Mouse (Mus musculus) myocyte (in vitro differentiated cells): Measurements from ENCODE around the gene Hoxd9. TPM values are rescaled to one million over a fixed set of nuclear protein-coding genes. Genes with fewer than 3 reads are reported as not detected.

Source experiments
- H3K27me3 ChIP-seq: one replicate; pipeline ENCODE4 v1.6.1; 2011; ENCODE audit not compliant: control insufficient read depth, insufficient read depth, insufficient read length
- H3K36me3 ChIP-seq: one replicate; pipeline ENCODE4 v1.6.1; 2011; ENCODE audit not compliant: control insufficient read depth, insufficient read depth
- H3K4me2 ChIP-seq: one replicate; pipeline ENCODE4 v1.6.1; 2011; ENCODE audit warnings: low read depth, control low read depth
- H3K4me3 ChIP-seq: one replicate; pipeline ENCODE4 v1.5.1; 2011; ENCODE audit warnings: mild to moderate bottlenecking, control low read depth, moderate library complexity
- H3K79me2 ChIP-seq: one replicate; pipeline ENCODE4 v1.6.1; 2011; ENCODE audit not compliant: control insufficient read depth, insufficient read depth
- H3ac ChIP-seq: one replicate; pipeline ENCODE4 v1.6.1; 2011; ENCODE audit not compliant: control insufficient read depth, insufficient read length
- CEBPB ChIP-seq: IDR thresholded peaks from 2 replicates; pipeline ENCODE4 v1.6.1; 2011; ENCODE audit warnings: mild to moderate bottlenecking, moderate library complexity; ENCODE audit not compliant: poor library complexity, insufficient read depth, severe bottlenecking
- E2F4 ChIP-seq: IDR thresholded peaks from one replicate; pipeline ENCODE4 v1.6.1; 2011; ENCODE audit warnings: mild to moderate bottlenecking, control low read depth, moderate library complexity; ENCODE audit not compliant: insufficient read depth
- MAX ChIP-seq: IDR thresholded peaks from one replicate; pipeline ENCODE4 v1.6.1; 2011; ENCODE audit warnings: low read depth, mild to moderate bottlenecking, control low read depth
- MYOD1 ChIP-seq, 3 experiments: IDR thresholded peaks; one replicate each; pipeline ENCODE4 v1.6.1; 2011; ENCODE audit warnings: control low read depth in 2 of 3, low read depth in 2 of 3, mild to moderate bottlenecking in 2 of 3, moderate library complexity in 1 of 3; ENCODE audit not compliant: insufficient read length in 2 of 3, control insufficient read depth in 1 of 3
- MYOG ChIP-seq, 3 experiments: IDR thresholded peaks; one replicate each; pipeline ENCODE4 v1.6.1; 2011; ENCODE audit warnings: control low read depth in 2 of 3, low read depth in 2 of 3, mild to moderate bottlenecking in 2 of 3; ENCODE audit not compliant: insufficient read length in 2 of 3, control insufficient read depth in 1 of 3, insufficient read depth in 1 of 3
- POLR2A ChIP-seq: IDR thresholded peaks from one replicate; pipeline ENCODE4 v1.6.1; 2011; ENCODE audit warnings: low read depth, mild to moderate bottlenecking, control low read depth, moderate library complexity; ENCODE audit not compliant: insufficient read length
- POLR2AphosphoS2 ChIP-seq: IDR thresholded peaks from one replicate; pipeline ENCODE4 v1.6.1; 2011; ENCODE audit warnings: low read depth, control low read depth; ENCODE audit not compliant: insufficient read length
- REST ChIP-seq: IDR thresholded peaks from one replicate; pipeline ENCODE4 v1.6.1; 2011; ENCODE audit warnings: mild to moderate bottlenecking, control low read depth, moderate library complexity; ENCODE audit not compliant: insufficient read depth, insufficient read length
- SRF ChIP-seq: IDR thresholded peaks from one replicate; pipeline ENCODE4 v1.6.1; 2011; ENCODE audit warnings: low read depth; ENCODE audit not compliant: control insufficient read depth, insufficient read length
- TCF12 ChIP-seq: IDR thresholded peaks from one replicate; pipeline ENCODE4 v1.6.1; 2011; ENCODE audit warnings: mild to moderate bottlenecking, control low read depth; ENCODE audit not compliant: poor library complexity, insufficient read depth, severe bottlenecking
- TCF3 ChIP-seq: IDR thresholded peaks from one replicate; pipeline ENCODE4 v1.6.1; 2011; ENCODE audit warnings: low read depth, control low read depth; ENCODE audit not compliant: insufficient read length
- USF1 ChIP-seq: IDR thresholded peaks from one replicate; pipeline ENCODE4 v1.6.1; 2011; ENCODE audit warnings: low read depth, mild to moderate bottlenecking, control low read depth, moderate library complexity
- polyA plus RNA-seq: library from polyadenylated mRNA; unstranded; fragments of >200 nt; fragmentation: generic; extraction: Trizol; gene quantifications from one replicate; pipeline ENCODE4 v1.2.1, GENCODE M21; 2012; ENCODE audit warnings: missing spikeins

Hoxd9 gene
- polyA plus RNA-seq, 1 experiment, result not detected

- H3ac ChIP-seq, result no peak overlapping the region
- no peak overlapping the region for H3K4me2 ChIP-seq
- TF ChIP-seq POLR2A (no peak), CEBPB (no peak), E2F4 (no peak), SRF (no peak), MAX (no peak), USF1 (no peak), POLR2AphosphoS2 (no peak), REST (no peak), MYOD1 (IDR thresholded peaks at IDR 0.05; ENCODE audit: control insufficient read depth in 1 of 3, insufficient read length in 2 of 3, low read depth in 2 of 3) (no peak), TCF3 (no peak), TCF12 (no peak), MYOG (IDR thresholded peaks at IDR 0.05; ENCODE audit: control insufficient read depth in 1 of 3, insufficient read depth in 1 of 3, insufficient read length in 2 of 3, low read depth in 2 of 3) (no peak)
- no peaks in the 10 kb centered on the region for H3K36me3 ChIP-seq
- H3K79me2 ChIP-seq, result no peaks in the 10 kb centered on the region
- H3K27me3 ChIP-seq, result peaks cover 70% of the 10 kb centered on the region
- no peak overlapping the region for H3K4me3 ChIP-seq
Observed at GRCm38 (mm10) chr2:74724244-74725015, 26.9 kb downstream of the Hoxd9 start.

DNA sequence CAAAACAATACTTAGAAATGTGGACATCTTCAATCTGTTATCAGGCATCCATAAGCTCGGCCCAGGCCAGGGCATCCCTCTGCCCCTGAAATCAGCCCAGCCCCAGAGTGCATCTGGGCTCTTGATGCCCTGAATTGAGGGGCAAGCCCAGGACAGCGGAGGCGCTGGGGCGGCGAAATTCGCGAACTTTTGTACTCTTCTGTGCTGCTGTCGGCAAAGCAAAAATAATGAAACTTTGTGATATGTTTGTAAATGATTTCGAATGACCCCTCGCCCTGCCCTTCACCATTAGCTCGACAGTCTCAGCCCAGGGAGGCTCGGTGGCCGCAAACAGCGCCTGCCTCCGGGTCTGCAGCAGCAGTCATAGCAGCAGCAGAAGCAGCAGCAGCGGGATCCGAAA, 27.6 kb downstream of the Hoxd9 start:
- H3K36me3 ChIP-seq, result no peaks in the 10 kb centered on the region
- H3K4me2 ChIP-seq, result no peak overlapping the region
- H3K27me3 ChIP-seq, result peaks cover 70% of the 10 kb centered on the region
- H3K79me2 ChIP-seq, result no peaks in the 10 kb centered on the region
- H3ac ChIP-seq, result no peak overlapping the region
- TF ChIP-seq REST (no peak), POLR2A (no peak), TCF3 (no peak), POLR2AphosphoS2 (no peak), E2F4 (no peak), SRF (no peak), MYOD1 (IDR thresholded peaks at IDR 0.05; ENCODE audit: control insufficient read depth in 1 of 3, insufficient read length in 2 of 3, low read depth in 2 of 3) (no peak), CEBPB (no peak), USF1 (no peak), MAX (no peak), MYOG (IDR thresholded peaks at IDR 0.05; ENCODE audit: control insufficient read depth in 1 of 3, insufficient read depth in 1 of 3, insufficient read length in 2 of 3, low read depth in 2 of 3) (no peak), TCF12 (no peak)
- H3K4me3 ChIP-seq, result no peak overlapping the region

DNA sequence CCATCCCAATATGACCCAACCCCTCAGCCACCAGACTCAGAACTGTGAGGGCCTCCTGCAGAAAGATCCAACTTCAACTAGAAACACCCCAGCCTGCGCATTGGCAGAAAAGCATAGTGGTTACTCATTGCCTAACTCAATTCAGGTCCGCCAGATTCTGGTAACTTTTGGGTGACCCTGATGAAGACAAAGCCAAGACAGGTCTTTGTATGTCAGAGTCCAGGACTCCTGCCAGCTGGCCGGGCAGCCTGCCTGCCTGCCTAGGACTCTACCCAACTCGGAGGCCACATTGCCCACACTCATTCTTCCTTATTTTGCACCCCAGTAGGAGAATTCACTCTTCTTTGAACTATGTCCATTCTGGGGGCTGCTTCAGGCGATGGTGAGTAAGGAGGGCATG, 29.0 kb downstream of the Hoxd9 start, which contains the start of gene Gm28230:
Gm28230 (plus strand) TSS at position 178 of the 400 bp plus-strand sequence.
- TF ChIP-seq REST, result no peak
- TF ChIP-seq MAX, result no peak
- no peak for TF ChIP-seq MYOD1 (IDR thresholded peaks at IDR 0.05; ENCODE audit: control insufficient read depth in 1 of 3, insufficient read length in 2 of 3, low read depth in 2 of 3)
- no peak for TF ChIP-seq E2F4
- TF ChIP-seq USF1, result no peak
- TF ChIP-seq MYOG (IDR thresholded peaks at IDR 0.05; ENCODE audit: control insufficient read depth in 1 of 3, insufficient read depth in 1 of 3, insufficient read length in 2 of 3, low read depth in 2 of 3), result no peak
- no peak for TF ChIP-seq TCF3
- TF ChIP-seq TCF12, result no peak
- TF ChIP-seq POLR2A, result no peak
- TF ChIP-seq CEBPB, result no peak
- TF ChIP-seq SRF, result no peak
- no peak for TF ChIP-seq POLR2AphosphoS2
- Histone ChIP-seq H3K79me2 (no peaks in the 10 kb centered on the region), H3K4me3 (no peak within 1 kb of the TSS), H3K36me3 (no peaks in the 10 kb centered on the region), H3ac (no peak within 1 kb of the TSS), H3K27me3 (peaks cover 64% of the 10 kb centered on the region), H3K4me2 (no peak within 1 kb of the TSS)

GRCm38 (mm10) chr2:74726973-74727639, 29.6 kb downstream of the Hoxd9 start:
- no peaks in the 10 kb centered on the region for H3K36me3 ChIP-seq
- no peak overlapping the region for H3ac ChIP-seq
- H3K79me2 ChIP-seq, result no peaks in the 10 kb centered on the region
- H3K27me3 ChIP-seq, result peaks cover 62% of the 10 kb centered on the region
- H3K4me2 ChIP-seq, result no peak overlapping the region
- H3K4me3 ChIP-seq, result no peak overlapping the region
- TF ChIP-seq E2F4, result no peak
- no peak for TF ChIP-seq TCF12
- TF ChIP-seq TCF3, result no peak
- no peak for TF ChIP-seq POLR2A
- no peak for TF ChIP-seq MYOG (IDR thresholded peaks at IDR 0.05; ENCODE audit: control insufficient read depth in 1 of 3, insufficient read depth in 1 of 3, insufficient read length in 2 of 3, low read depth in 2 of 3)
- TF ChIP-seq POLR2AphosphoS2, result no peak
- no peak for TF ChIP-seq MAX
- no peak for TF ChIP-seq REST
- no peak for TF ChIP-seq USF1
- no peak for TF ChIP-seq CEBPB
- TF ChIP-seq SRF, result no peak
- TF ChIP-seq MYOD1 (IDR thresholded peaks at IDR 0.05; ENCODE audit: control insufficient read depth in 1 of 3, insufficient read length in 2 of 3, low read depth in 2 of 3), result no peak
